Mouse (Mus musculus) forebrain, embryonic 16.5 days (tissue): ENCODE results near the gene Fxyd5. TPM values are rescaled to one million over a fixed set of nuclear protein-coding genes. Genes with fewer than 3 reads are reported as not detected.

Experiments
- ATAC-seq: fragments of 200-750 bp; cut with Nextera tagmentation; 2 replicates; pipeline ENCODE4 v1.8.0; 2017; ENCODE audit warnings: mild to moderate bottlenecking, moderate library complexity
- H3K27ac ChIP-seq: fragments of 300-500 bp; sonication (generic); 2 replicates; pipeline ENCODE4 v1.5.1; 2014; ENCODE audit warnings: low read length, control low read depth
- H3K27me3 ChIP-seq: fragments of 300-500 bp; sonication (generic); replicated peaks from 2 replicates; pipeline ENCODE4 v1.6.1; 2014; ENCODE audit warnings: low read length; ENCODE audit not compliant: control insufficient read depth, insufficient read depth
- H3K36me3 ChIP-seq: fragments of 300-500 bp; sonication (generic); 2 replicates; pipeline ENCODE4 v1.6.1; 2014; ENCODE audit not compliant: control insufficient read depth, insufficient read depth
- H3K4me1 ChIP-seq: fragments of 300-500 bp; sonication (generic); replicated peaks from 2 replicates; pipeline ENCODE4 v1.6.1; 2014; ENCODE audit warnings: low read length; ENCODE audit not compliant: control insufficient read depth, insufficient read depth
- H3K4me2 ChIP-seq: fragments of 300-500 bp; sonication (generic); 2 replicates; pipeline ENCODE4 v1.6.1; 2014; ENCODE audit warnings: mild to moderate bottlenecking, low read length, control low read depth
- H3K4me3 ChIP-seq: fragments of 300-500 bp; sonication (generic); replicated peaks from 2 replicates; pipeline ENCODE4 v1.5.1; 2014; ENCODE audit warnings: mild to moderate bottlenecking, low read length, control low read depth
- H3K9ac ChIP-seq: fragments of 300-500 bp; sonication (generic); replicated peaks from 2 replicates; pipeline ENCODE4 v1.6.1; 2014; ENCODE audit warnings: low read depth, low read length, control low read depth
- H3K9me3 ChIP-seq: fragments of 300-500 bp; sonication (generic); 2 replicates; pipeline ENCODE4 v1.6.1; 2016; ENCODE audit warnings: low read length; ENCODE audit not compliant: control insufficient read depth
- WGBS: fragments of 180-500 bp; shearing (Covaris S2); extraction: QIAGEN DNeasy Blood & Tissue Kit; methylation state at CpG from one replicate; pipeline ENCODE4 v1.1.7; 2014; 5-methylcytosine and 5-hydroxymethylcytosine counted together
- polyA plus RNA-seq: library from polyadenylated mRNA; unstranded; fragments of >200 nt; fragmentation: Nextera tagmentation; extraction: Ambion mirVana; gene quantifications from 2 replicates; pipeline ENCODE4 v1.2.1, GENCODE M21; 2015

Gene Fxyd5
- polyA plus RNA-seq, 1 experiment from 2014 or later, result 21.7 TPM

- no peaks in the 10 kb centered on the region for H3K27me3 ChIP-seq
- no peaks in the 10 kb centered on the region for H3K4me1 ChIP-seq
- no peak overlapping the region for H3K9ac ChIP-seq
- H3K27ac ChIP-seq, result no peak overlapping the region
- H3K4me3 ChIP-seq, result no peak overlapping the region
- no peaks in the 10 kb centered on the region for H3K36me3 ChIP-seq
- no peak for ATAC-seq
- no peak overlapping the region for H3K4me2 ChIP-seq
- WGBS, result 64% methylated on average over 9 of the region's 9 CpGs
- H3K9me3 ChIP-seq, result no peaks in the 10 kb centered on the region
Measured at GRCm38 (mm10) chr7:31072326-31072725, 30.0 kb upstream of the Fxyd5 start.

- no peak overlapping the region for H3K27ac ChIP-seq
- H3K4me3 ChIP-seq, result no peak overlapping the region
- no peak overlapping the region for H3K9ac ChIP-seq
- no peak overlapping the region for H3K4me2 ChIP-seq
- 81% methylated on average over 6 of the region's 6 CpGs for WGBS
- no peaks in the 10 kb centered on the region for H3K36me3 ChIP-seq
- H3K9me3 ChIP-seq, result no peaks in the 10 kb centered on the region
- no peaks in the 10 kb centered on the region for H3K27me3 ChIP-seq
- no peaks in the 10 kb centered on the region for H3K4me1 ChIP-seq
- no peak for ATAC-seq
Measured at GRCm38 (mm10) chr7:31070324-31070723, 28.0 kb upstream of the Fxyd5 start.

- H3K4me3 ChIP-seq, result no peak overlapping the region
- ATAC-seq, result no peak
- no peaks in the 10 kb centered on the region for H3K4me1 ChIP-seq
- H3K4me2 ChIP-seq, result no peak overlapping the region
- no peaks in the 10 kb centered on the region for H3K9me3 ChIP-seq
- no peak overlapping the region for H3K27ac ChIP-seq
- H3K36me3 ChIP-seq, result no peaks in the 10 kb centered on the region
- WGBS, result 87% methylated on average over 14 of the region's 14 CpGs
- no peak overlapping the region for H3K9ac ChIP-seq
- no peaks in the 10 kb centered on the region for H3K27me3 ChIP-seq
Measured at GRCm38 (mm10) chr7:31069491-31069890, 27.2 kb upstream of the Fxyd5 start.

DNA sequence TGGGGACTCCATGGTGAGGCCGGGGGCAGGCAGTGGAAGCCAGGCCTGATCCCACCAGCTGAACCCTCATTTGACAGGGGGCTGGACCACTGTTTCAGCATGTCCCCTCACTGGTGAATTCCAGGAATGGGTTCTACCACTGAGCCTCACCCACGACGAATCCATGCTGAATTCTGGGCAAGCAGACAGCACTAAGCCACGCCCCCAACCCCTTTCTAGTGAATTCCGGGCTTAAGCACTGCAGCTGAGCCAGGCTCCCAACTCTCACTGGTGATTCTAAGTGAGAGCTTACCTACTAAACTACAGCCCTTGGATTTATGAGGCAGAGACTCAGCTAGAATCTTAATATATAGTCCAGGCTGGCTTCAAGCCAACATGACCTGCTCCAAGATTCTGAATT is 25.6 kb upstream of the Fxyd5 start:
- H3K4me1 ChIP-seq, result no peaks in the 10 kb centered on the region
- H3K4me3 ChIP-seq, result no peak overlapping the region
- no peak overlapping the region for H3K9ac ChIP-seq
- H3K27ac ChIP-seq, result no peak overlapping the region
- no peaks in the 10 kb centered on the region for H3K27me3 ChIP-seq
- no peaks in the 10 kb centered on the region for H3K36me3 ChIP-seq
- ATAC-seq, result no peak
- no peak overlapping the region for H3K4me2 ChIP-seq
- WGBS, result 27% methylated on average over 5 of the region's 5 CpGs
- H3K9me3 ChIP-seq, result no peaks in the 10 kb centered on the region

DNA sequence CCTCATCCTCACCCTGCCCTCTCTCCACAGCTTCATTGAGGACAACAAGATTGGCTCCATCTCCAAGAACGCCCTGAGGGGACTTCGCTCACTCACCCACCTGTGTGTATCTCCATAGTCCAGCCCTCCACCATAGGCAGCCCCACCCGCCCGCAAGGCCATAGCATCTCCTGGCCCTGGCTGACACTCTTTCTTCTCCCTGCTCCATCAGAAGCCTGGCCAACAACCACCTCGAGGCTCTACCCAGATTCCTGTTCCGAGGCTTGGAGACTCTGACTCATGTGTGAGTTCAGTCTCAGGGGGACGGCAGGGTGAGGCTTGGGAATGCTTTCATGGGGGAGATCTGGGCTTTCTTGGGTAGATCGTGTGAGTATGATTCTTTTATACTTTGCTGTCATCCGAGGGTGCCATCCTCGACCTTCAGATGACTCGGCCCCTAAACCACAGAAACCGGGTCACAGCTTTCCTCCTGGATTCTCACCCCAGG is 20.8 kb upstream of the Fxyd5 start:
- no peaks in the 10 kb centered on the region for H3K4me1 ChIP-seq
- H3K36me3 ChIP-seq, result no peaks in the 10 kb centered on the region
- no peak overlapping the region for H3K4me2 ChIP-seq
- H3K4me3 ChIP-seq, result no peak overlapping the region
- H3K9me3 ChIP-seq, result no peaks in the 10 kb centered on the region
- no peak overlapping the region for H3K27ac ChIP-seq
- H3K9ac ChIP-seq, result no peak overlapping the region
- 89% methylated on average over 12 of the region's 12 CpGs for WGBS
- H3K27me3 ChIP-seq, result no peaks in the 10 kb centered on the region
- ATAC-seq, result no peak

DNA sequence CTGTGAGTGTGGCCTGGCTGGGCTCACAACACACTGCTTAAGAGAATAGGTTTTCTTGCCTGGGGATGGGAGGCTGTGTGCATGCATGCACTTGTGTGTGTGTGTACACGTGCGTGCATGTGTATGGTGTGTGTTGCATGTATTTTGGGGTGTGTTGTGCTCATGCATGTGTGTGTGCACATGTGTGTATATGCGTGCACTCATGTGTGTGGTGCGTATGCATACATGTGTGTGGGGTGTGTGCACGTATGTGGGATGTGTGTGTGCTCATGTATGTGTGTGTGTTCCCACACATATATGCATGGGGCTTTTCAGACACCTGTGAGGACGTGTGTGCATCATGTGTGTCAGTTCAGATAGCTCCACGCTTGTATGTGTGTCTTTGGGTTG is 18.3 kb upstream of the Fxyd5 start:
- no peak overlapping the region for H3K9ac ChIP-seq
- no peak overlapping the region for H3K4me2 ChIP-seq
- H3K36me3 ChIP-seq, result no peaks in the 10 kb centered on the region
- no peaks in the 10 kb centered on the region for H3K9me3 ChIP-seq
- ATAC-seq, result no peak
- no peaks in the 10 kb centered on the region for H3K27me3 ChIP-seq
- WGBS, result 88% methylated on average over 7 of the region's 7 CpGs
- H3K4me1 ChIP-seq, result no peaks in the 10 kb centered on the region
- H3K4me3 ChIP-seq, result no peak overlapping the region
- no peak overlapping the region for H3K27ac ChIP-seq

DNA sequence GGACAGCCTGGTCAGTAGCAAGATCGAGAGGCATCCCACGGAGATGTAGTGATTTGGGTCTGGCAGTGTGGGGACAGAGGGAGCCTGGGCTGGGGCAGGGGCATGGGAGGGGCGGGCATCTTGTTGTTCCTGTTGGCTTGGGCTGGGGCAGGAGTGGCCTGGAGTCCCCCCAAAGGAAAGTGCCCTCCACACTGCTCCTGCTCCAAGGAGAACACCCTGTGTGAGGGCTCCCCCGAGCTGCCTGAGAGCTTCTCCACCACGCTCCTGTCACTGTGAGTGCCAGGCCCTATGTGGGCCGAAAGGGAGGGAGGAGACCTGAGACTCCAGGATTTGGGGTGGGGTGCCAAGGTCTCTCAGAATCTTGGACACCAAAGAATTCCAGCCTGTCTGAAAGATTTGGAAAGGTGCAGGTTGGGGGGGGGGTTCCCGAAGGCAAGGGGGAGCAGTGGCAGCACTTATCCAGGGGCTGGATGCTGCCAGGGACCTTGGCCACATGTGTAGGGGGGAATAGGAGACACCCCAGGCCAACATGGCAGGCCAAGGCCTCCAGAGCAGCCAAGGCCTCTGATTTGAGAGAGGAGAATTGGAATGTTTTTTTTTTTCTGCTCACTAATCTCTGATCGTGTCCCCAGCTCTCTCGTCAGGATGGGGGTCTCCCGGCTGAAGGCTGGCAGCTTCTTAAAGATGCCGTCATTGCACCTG is 17.8 kb upstream of the Fxyd5 start:
- no peak overlapping the region for H3K9ac ChIP-seq
- no peak overlapping the region for H3K27ac ChIP-seq
- no peaks in the 10 kb centered on the region for H3K9me3 ChIP-seq
- no peak overlapping the region for H3K4me3 ChIP-seq
- H3K4me1 ChIP-seq, result no peaks in the 10 kb centered on the region; the same call in 1 of the 2 replicates
- no peak for ATAC-seq
- H3K27me3 ChIP-seq, result no peaks in the 10 kb centered on the region
- H3K36me3 ChIP-seq, result no peaks in the 10 kb centered on the region
- WGBS, result 62% methylated on average over 11 of the region's 11 CpGs
- no peak overlapping the region for H3K4me2 ChIP-seq

DNA sequence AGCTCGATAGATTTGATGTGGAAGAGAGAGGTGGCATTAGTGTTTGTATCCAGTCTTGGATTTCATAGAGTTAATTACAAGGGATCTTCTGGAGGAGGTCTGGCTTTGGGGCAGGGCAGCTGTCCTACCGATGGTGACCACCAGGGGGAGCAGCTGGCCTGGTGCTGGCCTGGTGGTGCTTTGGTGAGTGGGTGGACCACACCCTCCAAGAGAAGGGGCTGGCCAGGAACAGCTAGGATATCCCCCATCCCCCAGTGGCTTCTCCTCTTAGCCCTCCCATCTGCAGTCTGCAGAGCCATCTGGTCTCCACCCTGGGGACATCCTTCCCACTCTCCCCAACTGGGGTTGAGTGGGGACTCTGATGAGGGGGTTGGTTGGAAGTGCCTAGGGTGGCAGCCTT is 16.8 kb upstream of the Fxyd5 start, which contains the start of gene Lgi4:
Gene Lgi4 (plus strand): TSS at position 235 of the 400 bp plus-strand sequence.
- no peaks in the 10 kb centered on the region for H3K36me3 ChIP-seq
- no peaks in the 10 kb centered on the region for H3K9me3 ChIP-seq
- H3K27me3 ChIP-seq, result peaks cover 1% of the 10 kb centered on the region; the same call in 1 of the 2 replicates
- H3K4me3 ChIP-seq, result no peak within 1 kb of the TSS
- peak; percentile 55 for ATAC-seq
- no peak within 1 kb of the TSS for H3K9ac ChIP-seq
- 7% methylated on average over 2 of the region's 2 CpGs for WGBS
- H3K27ac ChIP-seq, result no peak within 1 kb of the TSS
- no peaks in the 10 kb centered on the region; the same call in 1 of the 2 replicates for H3K4me1 ChIP-seq
- no peak within 1 kb of the TSS for H3K4me2 ChIP-seq

- Histone ChIP-seq H3K4me3 (no peak overlapping the region), H3K9me3 (no peaks in the 10 kb centered on the region), H3K9ac (no peak overlapping the region), H3K4me2 (no peak overlapping the region), H3K36me3 (no peaks in the 10 kb centered on the region), H3K27me3 (peaks cover 5% of the 10 kb centered on the region; the same call in 1 of the 2 replicates), H3K4me1 (no peaks in the 10 kb centered on the region; the same call in 1 of the 2 replicates), H3K27ac (no peak overlapping the region)
- no peak for ATAC-seq
- WGBS, result 86% methylated on average over 6 of the region's 6 CpGs
Measured at GRCm38 (mm10) chr7:31058211-31058610, 15.9 kb upstream of the Fxyd5 start.
